In the genomic region with DNA sequence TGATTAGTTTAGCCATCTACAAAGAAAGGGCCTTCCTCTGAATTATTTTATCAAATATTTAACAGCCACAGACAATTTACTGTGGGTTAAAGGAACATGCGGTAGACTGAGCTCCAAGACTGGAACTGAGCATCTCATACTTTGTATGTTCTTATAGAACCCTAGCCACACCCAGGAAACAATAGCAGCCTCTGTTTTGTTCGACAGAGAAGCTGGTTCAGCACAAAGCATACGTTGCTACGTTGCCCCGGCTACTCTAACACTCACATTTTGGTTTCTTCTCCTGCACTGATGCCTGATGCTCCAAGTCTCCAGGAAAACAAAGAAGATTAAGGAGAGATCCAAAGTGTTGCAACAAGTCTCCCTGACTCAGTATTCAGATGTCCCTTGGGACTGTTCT, we compare ENCODE assay signal across 31 mouse cellular contexts.
DNase-seq lines count a peak whose midpoint lies in the region; ATAC-seq and TF ChIP-seq lines count a peak whose summit lies in the region.
"Had no signal": no experiment of that assay in that cellular context is flagged by ENCODE, and none has a peak within 500 bp of the region (broad histone marks: within the 10 kb centered on the region; RNA-seq: fewer than 3 reads in every experiment).

No protein-coding gene starts in this region.

- peak; percentile 72 for ATAC-seq in activated CD4-positive, CD25-positive, alpha-beta regulatory T cell, adult 4 months
- ATAC-seq: forebrain, embryonic 15.5 days; hindbrain, embryonic 16.5 days; Patski had no signal

- 50% methylated on average over 5 of the region's 5 CpGs for WGBS in thymus, adult 2 months
- 70% methylated on average over 5 of the region's 5 CpGs for WGBS in midbrain, embryonic 10.5 days

- no peak overlapping the region for H3K4me3 ChIP-seq in thymus, adult 2 months (ENCODE audit: control insufficient read depth, insufficient read depth, low read length)
- H3K4me3 ChIP-seq in midbrain, embryonic 10.5 days, result no peak overlapping the region
- H3K4me3 ChIP-seq: embryonic facial prominence, embryonic 10.5 days; embryonic facial prominence, embryonic 13.5 days; erythroblast, embryonic 14.5 days; forebrain, embryonic 12.5 days; forebrain, embryonic 15.5 days; heart, embryonic 12.5 days; heart, embryonic 15.5 days; hindbrain, embryonic 10.5 days; hindbrain, embryonic 13.5 days had no signal

- DNase-seq in thymus, adult 2 months, result peak; percentile 17
- DNase-seq in thymus, adult 18-20 months, result no peak
- peak; percentile 69 for DNase-seq in CD4-positive, CD25-positive, alpha-beta regulatory T cell, adult 2 months (ENCODE audit: low read depth, low spot score)
- no peak for DNase-seq in right cerebral cortex, adult 18-20 months
- no peak for DNase-seq in testis, postnatal 14 days (ENCODE audit: low spot score)
- DNase-seq in midbrain, embryonic 10.5 days (ENCODE audit: low spot score), result no peak
- DNase-seq: adrenal gland, adult 8-10 months; adrenal gland, postnatal 25 days; B cell, adult 2 months; cerebellum, adult 11-12 months; cerebellum, adult 8-10 months; cerebellum, postnatal 36 days; embryo, embryonic 11 days; gastrocnemius, postnatal 25 days; heart, adult 18-20 months; heart, postnatal 10 days; heart, postnatal 36 days had no signal

- H3K4me1 ChIP-seq in thymus, adult 2 months (replicated peaks; ENCODE audit: control insufficient read depth, insufficient read depth, low read length), result peaks cover 30% of the 10 kb centered on the region
- no peaks in the 10 kb centered on the region for H3K4me1 ChIP-seq in midbrain, embryonic 10.5 days
- H3K4me1 ChIP-seq: forebrain, embryonic 12.5 days; forebrain, embryonic 15.5 days; heart, embryonic 12.5 days; heart, embryonic 15.5 days; hindbrain, embryonic 10.5 days; hindbrain, embryonic 13.5 days had no signal

- H3K27me3 ChIP-seq in thymus, adult 2 months (ENCODE audit: control insufficient read depth, insufficient read depth, low read length), result no peaks in the 10 kb centered on the region
- H3K27me3 ChIP-seq in midbrain, embryonic 10.5 days (ENCODE audit: low read depth, poor library complexity, severe bottlenecking), result no peaks in the 10 kb centered on the region
- H3K27me3 ChIP-seq: CH12.LX; embryonic facial prominence, embryonic 13.5 days; forebrain, embryonic 12.5 days; forebrain, embryonic 15.5 days; heart, embryonic 12.5 days; heart, embryonic 15.5 days; hindbrain, embryonic 13.5 days; Patski had no signal

- TF ChIP-seq POLR2A in thymus, adult 2 months (IDR thresholded peaks at IDR 0.05; ENCODE audit: control insufficient read depth, extremely low read depth, insufficient read depth, low read length, poor library complexity), result no peak

- no peak for TF ChIP-seq CTCF in thymus, adult 2 months (IDR thresholded peaks at IDR 0.05; ENCODE audit: borderline replicate concordance, control insufficient read depth, extremely low read depth, insufficient read depth, low read length, poor library complexity)

- H3K36me3 ChIP-seq in thymus, adult 2 months (ENCODE audit: control insufficient read depth, insufficient read depth, low read length), result no peaks in the 10 kb centered on the region
- H3K36me3 ChIP-seq in midbrain, embryonic 10.5 days, result no peaks in the 10 kb centered on the region
- H3K36me3 ChIP-seq: embryonic facial prominence, embryonic 10.5 days; embryonic facial prominence, embryonic 13.5 days; forebrain, embryonic 12.5 days; forebrain, embryonic 15.5 days; G1E; heart, embryonic 12.5 days; heart, embryonic 15.5 days; hindbrain, embryonic 10.5 days; hindbrain, embryonic 13.5 days had no signal

- H3K9me3 ChIP-seq in midbrain, embryonic 10.5 days (replicated peaks), result no peaks in the 10 kb centered on the region
- H3K9me3 ChIP-seq: embryonic facial prominence, embryonic 10.5 days; embryonic facial prominence, embryonic 13.5 days; forebrain, embryonic 12.5 days; forebrain, embryonic 15.5 days; G1E; heart, embryonic 12.5 days; heart, embryonic 15.5 days; hindbrain, embryonic 10.5 days; hindbrain, embryonic 13.5 days had no signal

- H3K27ac ChIP-seq in thymus, adult 2 months (ENCODE audit: control insufficient read depth, insufficient read depth, low read length), result no peak overlapping the region; the same call in 1 of the 2 replicates
- no peak overlapping the region for H3K27ac ChIP-seq in midbrain, embryonic 10.5 days (replicated peaks)
- H3K27ac ChIP-seq: embryonic facial prominence, embryonic 10.5 days; embryonic facial prominence, embryonic 13.5 days; forebrain, embryonic 12.5 days; forebrain, embryonic 15.5 days; heart, embryonic 15.5 days; hindbrain, embryonic 10.5 days; hindbrain, embryonic 13.5 days had no signal

Comparison
In these comparisons a context has a peak if more than half of its experiments do, and no peak if none do; other contexts are left out.
1. DNase-seq: peak in thymus, adult 2 months (single experiment) and CD4-positive, CD25-positive, alpha-beta regulatory T cell, adult 2 months (single experiment); none in thymus, adult 18-20 months (0 of 2), right cerebral cortex, adult 18-20 months (single experiment), testis, postnatal 14 days (single experiment) and midbrain, embryonic 10.5 days (single experiment).